Mouse (Mus musculus) common myeloid progenitor, adult 5-6 weeks (primary cell): ENCODE measurements at regions not wholly inside any gene's neighbourhood (a gene's known extent, or its start where the extent isn't known, plus 50 kb on each side); places are given as distances from the start of the nearest gene placed in this dataset.
A peak's percentile ranks its signal among the peaks of the same experiment; 100 is the strongest.

Source experiments
- ATAC-seq: replicated peaks from 2 replicates; pipeline ENCODE4 v1.8.0; 2016; ENCODE audit warnings: low read depth, mild to moderate bottlenecking, moderate TSS enrichment, inconsistent platforms; ENCODE audit not compliant: poor library complexity, severe bottlenecking

DNA sequence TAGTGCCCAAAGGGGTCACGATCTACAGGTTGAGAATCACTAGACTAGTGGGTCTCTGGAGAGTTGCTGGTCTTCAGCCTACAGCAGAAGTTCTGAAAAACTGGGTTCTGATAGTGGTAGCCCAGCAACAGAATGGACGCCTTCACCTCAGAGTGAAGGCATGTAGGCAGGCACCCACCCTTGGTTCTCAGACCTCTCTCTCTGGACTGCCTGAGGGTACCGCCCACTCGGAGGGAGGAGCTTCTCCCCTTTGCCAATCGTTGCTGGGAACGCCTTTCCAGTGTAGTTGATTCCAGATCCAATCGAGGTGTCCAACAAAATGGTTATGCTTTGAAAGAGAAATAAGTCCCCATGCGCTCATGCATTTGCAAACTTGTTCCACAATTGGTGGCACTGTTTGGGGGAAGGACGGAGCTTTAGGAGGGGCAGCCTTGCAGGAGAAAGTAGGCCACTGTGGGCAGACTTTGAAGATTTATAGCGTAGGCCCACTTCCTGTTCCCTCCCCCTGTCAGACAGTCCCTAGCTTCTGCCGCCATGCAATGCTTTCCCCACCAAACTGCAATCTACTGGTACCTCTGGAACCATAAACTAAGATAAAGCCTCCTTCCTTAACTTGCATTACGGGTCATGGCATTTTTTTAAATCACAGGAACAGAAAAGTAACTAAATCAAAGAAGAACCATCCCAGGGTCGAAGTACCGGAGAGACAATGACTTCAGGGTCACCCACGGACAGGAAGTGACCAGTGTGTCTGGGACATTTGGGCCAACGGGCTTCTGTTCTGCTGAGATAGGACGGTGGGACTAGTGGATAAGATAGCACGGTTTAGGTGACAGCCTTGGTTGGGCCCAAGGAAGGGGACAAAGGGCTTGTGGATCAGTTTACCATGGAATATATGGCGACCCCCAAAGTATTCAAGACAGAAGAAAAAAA lies 224.5 kb downstream of the Gadd45g start:
- peak; percentile 81 for ATAC-seq

DNA sequence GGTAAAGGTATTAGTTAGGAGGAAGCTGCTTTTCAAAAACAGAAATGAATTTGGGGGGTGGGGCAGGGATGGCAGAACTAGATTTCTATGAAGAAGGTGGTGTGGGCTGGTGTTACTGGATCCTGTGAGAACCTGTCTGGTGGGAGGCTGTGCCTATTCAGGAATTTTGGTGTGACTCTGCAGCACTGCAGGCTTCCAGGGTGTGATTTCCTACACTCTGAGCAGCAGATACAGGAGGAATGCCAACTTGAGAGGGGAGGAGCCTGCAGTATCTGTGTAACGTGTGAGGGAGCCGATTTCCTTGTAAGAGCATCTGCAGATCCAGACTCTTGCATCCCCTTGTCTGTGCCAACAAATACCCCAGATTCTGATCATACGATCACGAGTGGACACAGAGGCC lies 231.1 kb downstream of the Gadd45g start:
- ATAC-seq: no peak

DNA sequence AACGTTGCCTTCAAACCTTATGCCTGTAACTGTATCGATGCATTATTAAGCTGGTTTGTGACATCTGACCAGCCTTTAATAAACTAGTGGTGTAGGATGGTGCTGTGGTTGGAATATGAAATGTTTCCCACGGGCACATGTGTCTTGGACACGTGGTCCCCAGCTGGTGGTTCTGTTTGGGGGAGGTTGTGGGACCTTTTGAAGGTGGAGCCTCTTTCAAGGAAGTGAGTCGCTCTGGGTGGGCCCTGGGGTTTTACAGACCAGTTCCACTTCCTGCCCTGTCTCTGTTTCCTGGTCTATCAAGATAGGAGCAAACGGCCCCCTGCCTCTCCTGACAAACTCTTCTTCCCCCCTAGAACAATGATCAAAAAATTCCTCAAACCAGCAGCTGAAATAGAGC lies 232.1 kb downstream of the Gadd45g start:
- ATAC-seq: peak; percentile 87

DNA sequence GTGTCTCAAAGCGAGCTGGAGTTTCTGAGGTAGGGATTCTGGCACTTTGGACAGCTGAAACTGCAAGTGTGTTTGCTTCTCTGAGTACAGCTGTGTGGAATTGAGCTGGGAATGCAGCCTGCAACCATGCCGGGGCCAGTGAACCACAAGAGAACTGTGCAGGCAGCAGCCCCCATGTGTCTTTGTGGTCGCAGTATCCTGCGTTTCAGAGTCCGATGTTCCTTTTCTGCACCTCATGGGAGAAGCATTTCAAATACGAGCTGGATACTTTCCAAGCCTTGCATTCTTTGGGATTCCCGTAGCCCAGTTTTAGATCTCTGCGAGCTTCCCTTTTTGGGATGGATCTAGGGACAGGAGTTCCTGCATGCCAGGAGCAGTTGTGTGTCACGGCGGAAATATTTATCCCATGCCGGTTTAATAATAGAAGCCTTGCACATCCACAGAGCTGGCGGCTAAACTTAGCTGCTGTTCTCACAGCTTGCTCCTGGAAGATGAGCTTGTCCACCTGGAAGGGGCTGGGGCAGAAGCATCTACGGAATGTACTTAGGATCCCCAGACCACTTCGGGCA lies 233.3 kb downstream of the Gadd45g start:
- 0 out of 2 replicates have a peak, but pooled peaks have one; percentile 27 for ATAC-seq

DNA sequence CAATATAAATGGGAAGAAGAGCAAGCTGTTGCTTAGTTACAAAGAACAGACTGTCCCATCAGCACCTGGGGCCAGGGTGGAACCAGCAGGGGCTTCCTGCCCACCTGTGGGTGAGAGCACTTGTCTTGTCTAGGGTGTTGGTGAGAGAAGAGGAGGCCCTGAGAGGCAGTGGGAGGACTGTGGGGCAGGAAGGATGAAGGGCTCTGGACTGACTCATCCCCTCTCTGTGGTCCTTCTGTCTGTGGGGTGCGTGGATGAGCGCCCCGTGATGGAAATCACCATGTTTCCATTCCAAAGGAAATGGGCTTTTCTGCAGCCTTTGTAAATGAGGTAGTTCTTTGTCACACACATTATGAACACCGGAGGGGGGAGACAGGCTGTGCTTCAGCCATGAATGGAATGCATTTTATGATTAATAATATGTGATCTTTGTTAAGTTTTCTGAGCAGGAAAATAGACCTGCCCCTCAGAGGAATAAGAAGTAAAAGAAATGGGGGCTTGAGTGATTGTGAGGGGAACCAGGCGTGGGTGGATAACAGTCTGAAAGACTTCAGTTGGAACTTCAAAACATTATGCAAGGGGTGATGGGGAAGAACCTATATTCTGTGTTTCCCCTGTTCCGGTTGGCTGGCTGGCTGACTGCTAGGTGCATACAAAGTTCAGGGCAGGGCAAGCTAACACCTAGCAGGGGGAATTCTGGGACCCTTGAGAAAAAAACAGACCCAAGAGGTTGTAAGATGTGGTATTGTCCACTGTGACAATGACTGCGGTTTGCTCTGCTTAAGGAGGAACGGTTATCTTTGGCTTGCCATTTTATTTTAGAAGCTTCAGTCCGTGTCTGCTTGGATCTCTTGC lies 237.3 kb downstream of the Gadd45g start:
- no peak for ATAC-seq

DNA sequence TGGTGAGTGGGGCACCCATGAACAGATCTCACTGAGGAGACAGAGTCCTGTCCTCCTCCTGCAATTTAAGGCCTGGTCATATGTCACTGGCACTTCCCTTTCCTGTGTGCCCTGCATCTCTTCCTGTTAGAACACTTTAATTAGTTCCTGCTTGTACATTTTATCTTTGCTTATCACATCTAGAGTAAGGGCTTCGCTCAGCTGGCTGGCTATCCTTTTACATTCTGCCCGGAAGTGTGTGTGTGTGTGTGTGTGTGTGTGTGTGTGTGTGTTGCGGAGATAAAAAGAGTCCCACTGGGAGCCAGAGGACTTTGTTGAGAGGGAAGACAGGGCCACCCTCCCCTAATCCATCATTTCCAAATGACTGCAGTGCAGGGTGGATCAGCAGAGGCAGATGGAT lies 238.6 kb downstream of the Gadd45g start:
- peak; percentile 78 for ATAC-seq

DNA sequence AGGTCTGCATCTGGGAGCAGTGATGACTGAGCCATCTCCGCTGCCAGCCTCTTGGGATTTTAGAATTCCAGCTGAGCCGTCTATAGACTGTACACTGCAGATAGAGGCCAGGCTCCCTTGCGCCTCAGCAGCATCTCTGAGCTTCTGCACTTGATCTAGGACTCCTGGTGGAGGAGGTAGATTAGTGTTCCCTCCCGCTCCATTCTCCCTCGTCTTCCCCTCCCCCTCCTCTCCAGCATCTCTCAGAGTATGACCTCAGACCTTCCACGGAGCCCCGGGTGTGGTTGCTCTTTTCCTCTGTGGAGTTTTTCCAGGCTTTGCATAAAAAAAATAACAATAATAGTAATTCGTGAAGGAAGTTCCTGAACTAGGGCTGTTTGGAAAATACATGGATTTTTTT lies 241.8 kb downstream of the Gadd45g start:
- ATAC-seq: no peak

DNA sequence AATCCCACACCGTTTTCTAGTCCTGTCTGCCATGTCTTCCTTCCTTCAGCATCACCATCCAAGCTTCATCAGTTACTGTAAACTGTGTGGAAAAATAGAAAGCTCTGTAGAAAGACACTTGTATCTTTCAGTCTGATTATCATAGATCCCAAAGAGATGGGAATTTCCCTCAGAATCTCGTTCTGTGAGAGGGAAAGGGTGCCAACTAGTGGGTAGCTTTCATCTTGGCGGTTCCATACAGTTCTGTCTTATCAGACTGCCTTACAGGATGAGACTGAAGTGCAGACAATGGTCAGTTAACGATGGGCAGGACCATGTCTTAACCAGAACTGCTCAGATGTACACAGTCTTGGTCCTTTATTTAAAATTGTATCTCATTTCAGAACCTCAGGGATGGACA lies 243.9 kb downstream of the Gadd45g start:
- ATAC-seq: no peak

DNA sequence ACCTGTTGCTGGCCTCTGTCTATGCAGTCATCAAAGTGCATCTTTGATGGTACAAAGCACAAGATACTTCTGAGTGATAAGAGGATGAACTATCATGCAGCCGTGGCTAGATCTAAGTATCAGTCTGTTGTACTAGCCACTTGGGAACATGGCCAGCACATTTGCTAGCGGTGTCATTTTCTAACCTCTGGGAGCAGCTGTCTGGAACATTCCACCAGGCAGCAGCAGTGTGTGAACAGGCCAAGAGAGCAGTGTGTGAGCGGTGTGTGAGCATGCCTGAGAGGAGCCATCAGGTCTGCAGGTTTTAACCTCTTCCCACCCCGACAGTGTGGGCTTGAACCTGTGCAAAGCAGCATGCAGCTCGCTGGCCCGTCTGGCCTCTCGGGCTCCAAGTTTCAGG lies 248.3 kb downstream of the Gadd45g start:
- no peak for ATAC-seq

DNA sequence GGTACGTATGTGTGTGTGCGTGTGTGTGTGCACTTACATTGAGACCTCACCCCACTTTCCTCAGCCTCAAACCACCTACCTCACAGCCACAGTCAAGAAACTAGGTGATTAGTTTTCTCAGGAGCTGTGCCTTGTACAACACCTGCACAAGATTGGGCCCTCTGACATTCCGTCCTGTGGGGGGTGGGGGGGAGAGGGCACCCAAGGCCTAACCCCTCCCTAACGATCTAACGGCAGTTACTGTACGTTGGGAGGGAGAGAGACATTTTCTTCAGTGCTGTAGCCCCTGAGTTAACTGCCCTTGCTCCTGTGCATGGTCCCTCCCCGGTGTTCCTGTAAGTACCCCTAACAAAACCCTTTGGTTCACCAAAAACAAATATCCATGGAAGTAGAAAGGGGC lies 250.0 kb downstream of the Gadd45g start:
- ATAC-seq: no peak

DNA sequence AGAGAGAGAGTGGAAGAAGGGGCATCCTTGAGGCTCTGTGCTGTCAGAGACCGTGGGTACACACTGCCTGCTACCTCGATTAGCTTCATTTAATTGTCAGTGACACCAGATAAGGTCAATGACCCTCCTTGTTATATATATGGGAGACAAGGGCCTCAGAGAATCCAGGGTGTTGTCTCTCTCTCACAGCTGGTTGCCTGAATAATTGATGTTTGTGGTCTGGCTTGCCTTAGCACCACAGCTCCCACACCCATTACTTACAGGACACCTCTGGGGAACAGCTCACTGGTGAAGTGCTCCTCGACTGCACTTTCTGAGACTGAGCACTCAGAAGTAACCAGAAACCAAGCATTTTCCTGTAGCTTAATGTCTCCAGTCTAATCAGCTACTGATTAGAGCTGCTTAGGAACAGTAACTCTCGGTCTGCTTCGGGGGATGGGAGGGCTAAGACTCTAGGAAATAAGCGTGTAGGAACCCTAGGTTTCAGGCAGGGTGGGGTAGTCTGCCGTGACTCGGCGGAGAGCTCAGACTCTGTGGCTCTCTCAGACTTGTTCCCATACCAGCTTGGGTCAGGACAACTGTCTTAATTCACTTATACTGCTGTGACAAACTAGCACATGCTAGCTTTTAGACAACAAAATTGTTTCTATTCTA lies 259.6 kb downstream of the Gadd45g start:
- peak; percentile 56 for ATAC-seq

DNA sequence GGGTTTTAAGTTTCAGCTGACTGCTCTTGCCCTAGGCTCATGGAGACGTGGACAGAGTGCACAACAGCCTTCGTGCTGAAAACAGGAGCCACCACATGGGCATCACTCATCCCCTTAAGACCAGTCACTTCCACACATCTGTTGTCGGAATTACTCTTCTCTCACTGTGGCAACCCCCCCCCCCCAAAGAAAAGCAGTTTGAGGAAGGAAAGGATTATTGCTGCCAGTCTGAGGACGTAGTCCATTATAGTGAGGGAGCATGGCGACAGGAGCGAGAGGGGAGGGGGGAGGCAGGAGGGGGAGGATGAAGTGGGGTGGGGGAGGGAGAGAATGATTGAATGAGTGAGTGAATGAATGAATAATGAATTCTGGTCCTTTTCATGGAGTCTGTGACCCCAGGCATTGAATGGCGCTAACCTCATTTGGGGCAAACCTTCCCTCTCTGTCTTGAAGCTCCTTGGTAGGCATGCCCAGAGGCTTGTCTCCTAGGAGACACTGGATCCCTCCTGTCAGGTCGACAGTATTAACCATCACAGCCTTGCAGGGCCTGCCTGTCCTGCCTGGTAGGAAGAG lies 262.0 kb downstream of the Gadd45g start:
- ATAC-seq: no peak

DNA sequence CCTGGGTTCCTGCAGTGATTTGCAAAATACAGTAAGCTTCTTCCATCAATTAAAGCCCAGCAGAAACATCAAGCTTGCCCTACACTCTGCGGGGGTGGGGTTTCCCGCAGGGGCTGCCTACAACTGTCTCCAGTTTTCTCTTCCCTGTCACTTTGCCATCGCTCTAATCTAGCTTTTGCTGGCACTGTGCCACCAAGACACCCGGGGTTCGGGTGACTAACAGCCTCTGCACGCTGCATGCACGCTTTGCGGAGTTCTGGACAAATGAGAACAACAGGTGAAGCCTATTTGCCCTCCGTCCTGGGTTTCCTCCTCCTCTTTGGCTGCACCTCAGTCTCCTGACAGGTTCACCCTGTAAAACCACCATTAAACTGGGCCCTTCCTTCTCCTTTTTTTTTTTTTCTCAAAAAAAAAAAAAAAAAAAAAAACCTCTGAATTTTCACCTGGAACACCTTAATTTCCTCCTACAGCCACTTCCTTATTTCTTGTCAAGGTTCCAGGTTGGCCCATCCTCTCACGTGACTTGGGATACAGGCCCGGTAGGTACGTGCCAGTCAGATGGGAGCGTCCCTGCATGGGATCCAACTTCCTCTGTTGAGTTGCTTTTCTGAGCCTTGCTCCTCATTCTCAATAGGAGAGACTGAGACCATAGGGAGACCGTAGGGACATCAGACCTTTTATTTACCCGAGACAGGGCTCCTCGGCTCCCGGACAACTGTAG lies 262.7 kb downstream of the Gadd45g start:
- no peak for ATAC-seq

DNA sequence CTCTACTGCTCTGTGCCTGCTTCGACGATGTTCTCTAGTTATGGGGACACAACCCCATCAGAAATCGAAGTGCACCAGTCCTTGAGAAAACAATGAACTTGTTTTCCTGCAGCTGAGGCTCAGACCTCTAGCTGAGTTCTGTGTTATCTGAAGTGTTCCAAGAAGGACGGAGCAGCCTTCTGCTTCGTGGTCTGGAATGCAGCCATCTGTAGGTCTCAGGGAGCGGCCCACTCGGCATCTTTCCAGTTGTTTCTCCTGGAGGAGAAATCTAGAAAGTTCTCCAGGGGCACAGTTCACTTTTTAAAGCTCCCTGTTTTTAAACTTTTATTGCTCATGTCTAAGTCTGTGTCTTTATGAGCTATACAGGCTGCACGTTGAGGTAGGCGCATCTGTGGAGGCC lies 264.3 kb downstream of the Gadd45g start:
- ATAC-seq: peak; percentile 30; the same call in 1 of the 2 replicates

DNA sequence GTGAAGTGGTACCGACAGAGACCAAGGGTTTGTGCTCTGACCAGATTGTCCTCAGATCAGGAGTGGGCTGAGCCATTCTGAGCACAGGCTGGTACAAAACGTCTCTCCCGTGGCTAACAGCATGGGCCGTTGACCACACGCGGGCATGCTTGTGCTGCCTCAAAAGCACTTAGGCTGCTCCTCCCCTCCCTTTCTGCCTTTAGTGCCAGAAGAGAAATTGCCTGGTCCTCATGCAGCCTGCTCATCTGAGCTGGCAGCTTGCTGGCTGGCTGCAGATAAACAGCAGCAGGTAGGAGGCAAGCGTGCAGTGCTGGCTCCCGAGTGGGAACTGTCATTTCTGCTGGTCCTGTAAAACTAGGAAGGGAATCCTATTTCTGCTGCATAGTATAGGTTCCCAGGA lies 267.1 kb downstream of the Gadd45g start:
- no peak for ATAC-seq

DNA sequence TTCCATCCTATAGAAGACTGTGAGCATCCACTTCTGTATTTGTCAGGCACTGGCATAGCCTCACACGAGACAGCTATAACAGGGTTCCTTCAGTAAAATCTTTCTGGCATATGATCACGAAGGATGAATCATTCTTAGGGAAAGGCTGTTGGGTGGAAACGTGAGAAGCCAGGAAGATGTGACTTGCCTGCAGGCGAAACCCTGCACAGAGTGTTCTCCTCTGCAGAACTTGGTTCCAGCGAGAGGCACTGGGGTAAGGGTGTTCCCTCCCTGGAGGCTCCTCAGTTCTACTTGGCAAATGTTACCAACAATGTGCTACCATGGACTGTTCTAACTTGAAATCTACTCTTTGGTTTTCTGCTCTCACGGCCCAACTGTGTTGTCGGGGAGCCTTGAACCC lies 268.0 kb downstream of the Gadd45g start:
- no peak for ATAC-seq

DNA sequence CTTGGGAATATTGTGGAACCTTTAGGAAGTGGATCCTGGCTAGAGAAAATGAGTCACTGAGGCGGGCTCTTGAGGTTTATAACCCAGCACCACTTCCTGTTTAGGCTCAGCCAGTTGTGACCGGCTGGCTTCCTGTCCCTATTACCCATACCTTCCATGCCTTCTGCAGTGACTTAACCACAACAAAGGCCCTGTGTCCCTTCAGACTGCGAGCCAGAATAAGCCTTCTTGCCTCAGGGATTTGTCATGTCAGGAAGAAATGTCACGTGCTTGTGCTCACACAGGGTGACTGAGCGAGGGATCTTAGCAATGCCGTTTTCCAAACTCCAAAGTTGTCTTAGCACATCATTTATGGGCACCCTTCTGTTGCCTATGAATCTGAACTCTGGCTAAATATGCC lies 268.5 kb downstream of the Gadd45g start:
- no peak for ATAC-seq

DNA sequence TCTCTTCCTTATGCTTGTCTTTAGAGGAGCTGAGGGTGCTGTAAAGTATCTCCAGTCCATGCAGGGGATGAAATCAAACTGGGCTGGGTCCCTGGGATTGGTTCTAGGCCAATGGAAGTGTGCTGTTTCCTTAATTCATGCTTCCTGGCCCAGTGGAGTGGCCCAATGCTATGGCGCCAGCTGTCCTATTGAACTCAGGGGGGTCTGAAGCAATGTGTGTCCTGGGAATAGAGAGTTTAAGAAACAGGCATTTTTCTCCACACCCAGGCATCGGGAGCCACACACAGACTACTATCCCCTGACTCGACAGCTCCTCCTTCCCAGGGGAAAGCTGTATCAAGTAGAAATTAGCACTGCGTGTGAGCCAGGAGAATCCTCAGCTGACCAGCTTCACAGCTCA lies 269.8 kb downstream of the Gadd45g start:
- ATAC-seq: 0 out of 2 replicates have a peak, but pooled peaks have one; percentile 3

DNA sequence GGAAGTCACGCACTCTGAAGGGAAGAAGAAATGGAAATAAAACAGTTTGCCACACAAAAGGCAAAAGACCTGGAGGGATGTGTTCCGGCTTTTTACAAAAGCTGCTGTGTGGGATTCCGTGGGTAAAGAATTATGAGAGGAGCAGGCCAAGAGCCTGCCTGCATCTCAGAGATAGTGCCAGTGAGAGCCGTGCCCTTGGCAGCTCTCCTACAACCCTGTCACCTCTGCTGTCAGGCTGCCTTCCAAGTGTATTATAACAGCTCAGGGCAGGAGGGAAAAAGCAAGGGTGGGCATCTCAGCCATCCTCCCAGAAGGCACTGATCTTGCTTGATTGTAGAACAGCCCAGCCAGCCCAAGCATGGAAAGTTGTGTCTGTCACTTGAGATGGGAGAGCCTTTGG lies 270.3 kb downstream of the Gadd45g start:
- peak; percentile 66; the same call in 1 of the 2 replicates for ATAC-seq
